Mouse (Mus musculus) liver, postnatal 0 days (tissue): Measurements from ENCODE around the gene Cacna2d4. TPM values are rescaled to one million over a fixed set of nuclear protein-coding genes. Genes with fewer than 3 reads are reported as not detected.
A peak's percentile ranks its signal among the peaks of the same experiment; 100 is the strongest.

Experiments used
- ATAC-seq: fragments of 200-750 bp; cut with Nextera tagmentation; 2 replicates; pipeline ENCODE4 v1.8.0; 2017; ENCODE audit warnings: mild to moderate bottlenecking, moderate library complexity
- DNase-seq: peaks from one replicate; pipeline ENCODE4 v3.0.0-alpha.2; 2016
- H3K27ac ChIP-seq: fragments of 300-500 bp; sonication (generic); 2 replicates; pipeline ENCODE4 v1.5.1; 2014; ENCODE audit warnings: antibody characterized with exemption, moderate library complexity, mild to moderate bottlenecking, low read depth
- H3K27me3 ChIP-seq: fragments of 300-500 bp; sonication (generic); 2 replicates; pipeline ENCODE4 v1.6.1; 2014; ENCODE audit warnings: low read length, control low read depth, mixed read lengths; ENCODE audit not compliant: insufficient read depth
- H3K36me3 ChIP-seq: fragments of 300-500 bp; sonication (generic); replicated peaks from 2 replicates; pipeline ENCODE4 v1.6.1; 2014; ENCODE audit warnings: mild to moderate bottlenecking, control low read depth, low read length, moderate library complexity, mixed read lengths; ENCODE audit not compliant: insufficient read depth
- H3K4me1 ChIP-seq: fragments of 300-500 bp; sonication (generic); 2 replicates; pipeline ENCODE4 v1.6.1; 2014; ENCODE audit warnings: antibody characterized with exemption, mild to moderate bottlenecking, control low read depth; ENCODE audit not compliant: insufficient read depth
- H3K4me2 ChIP-seq: fragments of 300-500 bp; sonication (generic); 2 replicates; pipeline ENCODE4 v1.6.1; 2014; ENCODE audit warnings: low read depth, mild to moderate bottlenecking, low read length, moderate library complexity, mixed read lengths
- H3K4me3 ChIP-seq: fragments of 300-500 bp; sonication (generic); 2 replicates; pipeline ENCODE4 v1.5.1; 2014; ENCODE audit warnings: low read depth, low read length
- H3K9ac ChIP-seq: fragments of 300-500 bp; sonication (generic); replicated peaks from 2 replicates; pipeline ENCODE4 v1.6.1; 2014; ENCODE audit warnings: mild to moderate bottlenecking, moderate library complexity
- H3K9me3 ChIP-seq: fragments of 300-500 bp; sonication (generic); 2 replicates; pipeline ENCODE4 v1.6.1; 2016; ENCODE audit warnings: mild to moderate bottlenecking, control low read depth, low read length, mixed read lengths
- CTCF ChIP-seq: sonication (generic); IDR thresholded peaks from 2 replicates; pipeline ENCODE4 v1.5.1; 2016; ENCODE audit warnings: antibody characterized with exemption, low read depth
- EP300 ChIP-seq: IDR thresholded peaks from 2 replicates; pipeline ENCODE4 v1.6.1; 2016; ENCODE audit warnings: antibody characterized with exemption, low read depth, mild to moderate bottlenecking
- WGBS: fragments of 180-500 bp; shearing (Covaris S2); extraction: QIAGEN DNeasy Blood & Tissue Kit; methylation state at CpG from one replicate; pipeline ENCODE4 v1.1.7; 2014; ENCODE audit not compliant: insufficient replicate concordance; 5-methylcytosine and 5-hydroxymethylcytosine counted together
- polyA plus RNA-seq: library from polyadenylated mRNA; unstranded; fragments of >200 nt; fragmentation: Nextera tagmentation; extraction: Ambion mirVana; gene quantifications from 2 replicates; pipeline ENCODE4 v1.2.1, GENCODE M21; 2015

The Cacna2d4 gene
- polyA plus RNA-seq, 1 experiment from 2014 or later = 0.08 TPM

GRCm38 (mm10) chr6:119239341-119240005 is 3.1 kb downstream of the Cacna2d4 start:
- H3K36me3 ChIP-seq = no peaks in the 10 kb centered on the region
- H3K9ac ChIP-seq = no peak overlapping the region
- no peaks in the 10 kb centered on the region for H3K9me3 ChIP-seq
- H3K4me3 ChIP-seq = no peak overlapping the region
- DNase-seq (no peak), ATAC-seq (no peak)
- no peak overlapping the region for H3K27ac ChIP-seq
- WGBS = 74% methylated on average over 5 of the region's 5 CpGs
- no peaks in the 10 kb centered on the region for H3K27me3 ChIP-seq
- no peak overlapping the region for H3K4me2 ChIP-seq
- H3K4me1 ChIP-seq = no peaks in the 10 kb centered on the region
- TF ChIP-seq EP300 (no peak), CTCF (no peak)

DNA sequence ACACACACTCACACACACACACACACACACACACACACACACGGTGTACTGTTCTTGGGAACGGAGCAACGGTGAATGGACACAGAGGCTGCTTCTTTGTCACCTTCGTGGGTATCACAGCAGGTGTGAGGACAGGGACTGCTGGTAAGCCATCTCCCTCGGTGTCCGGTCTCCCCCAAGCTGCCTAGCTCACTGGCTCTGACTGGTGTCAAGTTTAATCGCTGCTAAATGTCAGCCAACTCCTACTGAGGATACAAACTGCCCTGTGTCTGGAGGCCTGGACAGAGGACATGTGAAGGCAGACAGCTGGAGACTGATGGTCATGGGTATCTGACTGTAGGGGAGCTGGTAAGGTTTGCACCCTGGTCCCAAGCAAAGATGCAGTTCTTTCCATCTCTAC is 3.9 kb downstream of the Cacna2d4 start:
- no peak for ATAC-seq
- no peak for DNase-seq

GRCm38 (mm10) chr6:119240871-119241705 is 4.8 kb downstream of the Cacna2d4 start:
- Histone ChIP-seq H3K36me3 (no peaks in the 10 kb centered on the region), H3K4me3 (no peak overlapping the region), H3K9me3 (0 out of 2 replicates have a peak, but pooled peaks cover 3% of the 10 kb centered on the region), H3K4me1 (no peaks in the 10 kb centered on the region), H3K9ac (no peak overlapping the region), H3K4me2 (no peak overlapping the region), H3K27me3 (no peaks in the 10 kb centered on the region), H3K27ac (no peak overlapping the region)
- DNase-seq (peak; percentile 10), ATAC-seq (no peak)
- WGBS = 54% methylated on average over 21 of the region's 21 CpGs
- TF ChIP-seq EP300 (no peak), CTCF (no peak)

More for the DNA sequence above, 3.9 kb downstream of the Cacna2d4 start:
- Histone ChIP-seq H3K36me3 (no peaks in the 10 kb centered on the region), H3K4me3 (no peak overlapping the region), H3K4me2 (no peak overlapping the region), H3K27me3 (no peaks in the 10 kb centered on the region), H3K9me3 (no peaks in the 10 kb centered on the region), H3K4me1 (no peaks in the 10 kb centered on the region), H3K27ac (no peak overlapping the region), H3K9ac (no peak overlapping the region)
- 57% methylated on average over 7 of the region's 7 CpGs for WGBS
- no peak for TF ChIP-seq EP300
- no peak for TF ChIP-seq CTCF

DNA sequence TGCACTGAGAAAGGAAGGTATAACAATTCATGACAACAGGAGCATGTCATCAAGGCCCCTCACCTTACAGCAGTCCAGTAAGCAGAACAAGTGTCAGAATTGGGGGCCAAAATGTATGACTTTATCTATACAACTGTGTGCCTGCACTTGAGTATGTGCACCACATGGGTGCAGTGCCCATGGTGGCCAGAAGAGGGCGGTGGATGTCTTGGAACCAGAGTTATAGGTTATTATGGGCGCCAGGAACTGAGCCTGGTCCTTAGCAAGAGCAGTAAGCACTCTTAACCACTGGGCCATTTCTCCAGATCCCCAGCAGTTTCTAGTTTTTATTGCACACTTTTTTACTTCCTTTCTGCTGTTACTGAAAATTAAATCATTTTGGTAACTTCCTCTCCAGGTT is 9.8 kb downstream of the Cacna2d4 start:
- no peak for TF ChIP-seq EP300
- TF ChIP-seq CTCF = peak; percentile 37
- no peak overlapping the region for H3K9ac ChIP-seq
- no peak overlapping the region for H3K4me3 ChIP-seq
- no peak overlapping the region for H3K4me2 ChIP-seq
- 53% methylated on average over 2 of the region's 2 CpGs for WGBS
- no peaks in the 10 kb centered on the region for H3K36me3 ChIP-seq
- H3K4me1 ChIP-seq = no peaks in the 10 kb centered on the region
- no peak for DNase-seq
- no peaks in the 10 kb centered on the region for H3K27me3 ChIP-seq
- no peak for ATAC-seq
- 0 out of 2 replicates have a peak, but pooled peaks cover 3% of the 10 kb centered on the region for H3K9me3 ChIP-seq
- H3K27ac ChIP-seq = no peak overlapping the region

DNA sequence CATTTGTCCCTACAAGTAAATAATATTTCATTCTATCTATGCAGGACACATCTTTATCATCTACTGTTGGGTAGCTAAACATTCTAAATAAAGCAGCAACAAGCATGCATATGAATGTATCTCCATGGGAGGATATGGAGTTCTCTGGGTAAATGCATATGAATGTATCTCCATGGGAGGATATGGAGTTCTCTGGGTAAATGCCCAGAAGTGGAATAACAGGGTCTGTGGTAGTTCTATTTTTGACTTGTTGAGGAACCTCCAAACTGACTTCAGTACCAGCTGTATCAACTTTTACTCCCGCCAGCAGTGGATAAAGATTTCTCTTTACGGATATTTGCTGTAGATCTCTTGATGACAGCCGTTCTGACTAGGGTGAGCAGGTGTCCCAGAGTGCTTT is 12.3 kb downstream of the Cacna2d4 start:
- Histone ChIP-seq H3K4me2 (no peak overlapping the region), H3K36me3 (no peaks in the 10 kb centered on the region), H3K27ac (no peak overlapping the region), H3K9ac (no peak overlapping the region), H3K9me3 (0 out of 2 replicates have a peak, but pooled peaks cover 3% of the 10 kb centered on the region), H3K27me3 (no peaks in the 10 kb centered on the region), H3K4me1 (no peaks in the 10 kb centered on the region), H3K4me3 (no peak overlapping the region)
- TF ChIP-seq EP300 (no peak), CTCF (no peak)
- 67% methylated on average over 3 of the region's 3 CpGs for WGBS
- ATAC-seq (no peak), DNase-seq (no peak)

DNA sequence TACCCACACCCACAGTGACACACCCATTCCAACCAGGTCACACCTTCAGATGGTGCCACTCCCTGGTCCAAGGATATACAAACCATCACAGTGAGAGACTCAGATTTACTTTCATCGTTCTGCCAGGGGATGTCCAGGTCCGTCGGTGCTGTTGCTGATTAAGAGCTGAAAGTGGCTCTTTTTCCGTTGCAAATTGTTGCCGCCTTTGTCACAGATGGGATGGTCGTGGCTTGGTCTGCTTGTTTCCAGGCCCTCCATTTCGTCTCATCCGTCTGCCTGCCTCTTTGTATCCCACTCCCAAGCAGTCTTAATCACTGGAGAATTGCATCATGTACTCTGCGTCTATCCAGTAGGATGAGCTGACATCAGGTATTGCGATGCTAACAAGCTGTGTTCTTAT is 13.4 kb downstream of the Cacna2d4 start:
- DNase-seq (no peak), ATAC-seq (no peak)
- Histone ChIP-seq H3K27me3 (no peaks in the 10 kb centered on the region), H3K4me2 (no peak overlapping the region), H3K4me1 (no peaks in the 10 kb centered on the region), H3K27ac (no peak overlapping the region), H3K36me3 (no peaks in the 10 kb centered on the region), H3K9me3 (0 out of 2 replicates have a peak, but pooled peaks cover 3% of the 10 kb centered on the region), H3K9ac (no peak overlapping the region), H3K4me3 (no peak overlapping the region)
- TF ChIP-seq CTCF = no peak
- no peak for TF ChIP-seq EP300
- 77% methylated on average over 10 of the region's 10 CpGs for WGBS
